Mouse (Mus musculus): ENCODE measurements at regions not wholly inside any gene's neighbourhood (a gene's known extent, or its start where the extent isn't known, plus 50 kb on each side); places are given as distances from the start of the nearest gene placed in this dataset.

DNA sequence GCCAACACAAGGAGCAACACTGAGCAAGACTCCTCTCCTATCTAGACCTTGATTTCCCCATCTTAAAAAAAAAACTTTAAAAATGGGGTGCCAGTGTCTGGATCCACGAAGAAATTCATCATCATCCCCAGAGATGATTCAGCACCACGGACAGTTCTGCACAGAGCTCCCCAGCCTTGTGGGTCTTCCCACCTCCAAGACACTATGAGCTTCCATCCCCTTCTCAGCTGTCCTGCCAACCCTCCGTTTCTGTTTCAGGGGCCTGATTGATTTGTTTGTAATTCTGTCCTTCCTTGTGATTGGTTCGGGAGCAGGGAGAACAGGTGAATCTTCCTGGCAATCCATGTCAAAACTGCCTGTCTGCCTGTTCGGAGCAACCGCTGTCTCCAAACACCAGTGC lies 253.3 kb downstream of the Gm26897 start:
- no peak for ATAC-seq (replicated peaks; ENCODE audit: insufficient number of reproducible peaks, low FRiP score, low TSS enrichment, poor library complexity, severe bottlenecking)

- no peak for ATAC-seq (replicated peaks; ENCODE audit: insufficient number of reproducible peaks, low FRiP score, low TSS enrichment, poor library complexity, severe bottlenecking)
These were observed 258.1 kb downstream of the Gm26897 start for GRCm38 (mm10) chr5:111991805-111992204.

DNA sequence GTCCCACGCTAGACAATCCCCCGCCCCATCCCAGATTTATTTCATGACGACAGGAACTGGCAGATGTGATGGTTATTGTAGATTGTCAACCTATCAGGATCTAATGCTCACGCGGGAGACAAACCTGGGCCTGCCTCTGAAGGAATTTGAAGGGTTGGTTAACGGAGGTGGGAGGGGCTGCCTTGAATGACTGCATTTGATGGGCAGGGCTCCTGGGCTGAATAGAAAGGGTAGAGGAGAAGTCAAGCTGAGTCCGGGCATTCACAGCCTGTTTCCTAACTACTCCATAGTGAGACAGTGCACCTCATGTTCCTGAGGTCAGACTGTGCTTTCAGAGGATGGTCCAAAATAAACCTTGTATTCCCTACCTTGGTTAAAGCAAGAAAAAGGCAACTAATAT lies 259.1 kb downstream of the Cryba4 start:
- no peak for ATAC-seq (replicated peaks; ENCODE audit: insufficient number of reproducible peaks, low FRiP score, low TSS enrichment, poor library complexity, severe bottlenecking)

- no peak for ATAC-seq (replicated peaks; ENCODE audit: insufficient number of reproducible peaks, low FRiP score, low TSS enrichment, poor library complexity, severe bottlenecking)
These were observed 258.4 kb downstream of the Cryba4 start for GRCm38 (mm10) chr5:111993930-111994329.

- ATAC-seq (replicated peaks; ENCODE audit: insufficient number of reproducible peaks, low FRiP score, low TSS enrichment, poor library complexity, severe bottlenecking) = no peak
These were observed 255.5 kb downstream of the Cryba4 start for GRCm38 (mm10) chr5:111996806-111997205.

DNA sequence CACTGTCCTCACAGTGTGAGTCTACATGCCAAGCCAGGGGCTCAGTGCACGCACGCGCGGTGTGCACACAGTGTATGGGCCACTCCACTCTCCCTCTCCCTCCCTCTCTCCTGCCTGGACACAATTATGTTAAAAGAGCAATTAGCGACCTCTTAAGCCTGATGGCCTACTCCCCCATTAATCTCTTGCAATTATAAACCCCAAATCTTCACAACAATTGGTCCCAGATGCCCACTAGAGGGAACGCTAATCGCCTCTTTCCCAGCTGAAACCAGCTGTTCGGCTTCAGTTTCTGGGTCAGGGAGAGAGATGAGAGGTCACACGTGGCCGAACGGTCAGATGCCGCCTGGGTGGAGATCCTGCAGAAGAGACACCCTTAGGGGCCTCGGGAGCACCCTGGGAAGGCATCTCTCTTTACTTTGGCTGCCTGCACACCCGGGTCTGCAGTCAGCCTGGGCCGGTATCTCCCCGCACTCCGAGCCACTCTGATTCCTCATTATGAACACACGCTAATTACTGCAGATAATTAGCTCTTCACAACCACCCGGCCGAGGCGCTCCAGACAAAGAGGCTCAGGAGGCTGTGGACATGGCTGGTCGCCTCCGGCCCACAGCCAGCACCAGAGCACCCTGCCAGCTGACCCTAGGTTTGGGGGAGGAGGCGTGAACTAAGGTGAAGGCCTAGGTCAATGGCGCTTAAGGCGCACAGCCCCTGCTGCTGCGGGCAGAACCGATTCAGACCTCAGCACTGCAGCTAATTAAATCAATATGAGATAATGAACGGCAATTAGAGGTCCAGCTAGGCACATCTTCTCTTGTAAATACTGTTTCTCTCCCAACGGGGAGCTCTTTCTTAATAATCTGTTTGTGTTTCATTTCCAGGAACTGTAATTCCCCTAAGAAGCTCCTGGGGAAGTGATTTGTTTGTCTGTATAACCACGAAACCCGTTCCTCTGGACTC lies 250.3 kb downstream of the Cryba4 start:
- ATAC-seq (replicated peaks; ENCODE audit: insufficient number of reproducible peaks, low FRiP score, low TSS enrichment, poor library complexity, severe bottlenecking) = no peak

GRCm38 (mm10) chr5:112002856-112003660 lies 249.3 kb downstream of the Cryba4 start:
- ATAC-seq (replicated peaks; ENCODE audit: insufficient number of reproducible peaks, low FRiP score, low TSS enrichment, poor library complexity, severe bottlenecking) = no peak

GRCm38 (mm10) chr5:112004041-112004440 lies 248.3 kb downstream of the Cryba4 start:
- no peak for ATAC-seq (replicated peaks; ENCODE audit: insufficient number of reproducible peaks, low FRiP score, low TSS enrichment, poor library complexity, severe bottlenecking)

GRCm38 (mm10) chr5:112012505-112013164 lies 239.7 kb downstream of the Cryba4 start:
- no peak for ATAC-seq (replicated peaks; ENCODE audit: insufficient number of reproducible peaks, low FRiP score, low TSS enrichment, poor library complexity, severe bottlenecking)

GRCm38 (mm10) chr5:112018925-112019324 lies 233.4 kb downstream of the Cryba4 start:
- ATAC-seq (replicated peaks; ENCODE audit: insufficient number of reproducible peaks, low FRiP score, low TSS enrichment, poor library complexity, severe bottlenecking) = no peak

- no peak for ATAC-seq (replicated peaks; ENCODE audit: insufficient number of reproducible peaks, low FRiP score, low TSS enrichment, poor library complexity, severe bottlenecking)
These were observed 231.4 kb downstream of the Cryba4 start for GRCm38 (mm10) chr5:112020882-112021281.

GRCm38 (mm10) chr5:112029955-112030354 lies 222.4 kb downstream of the Cryba4 start:
- ATAC-seq (replicated peaks; ENCODE audit: insufficient number of reproducible peaks, low FRiP score, low TSS enrichment, poor library complexity, severe bottlenecking) = 0 out of 2 replicates have a peak, but pooled peaks have one; percentile 31

DNA sequence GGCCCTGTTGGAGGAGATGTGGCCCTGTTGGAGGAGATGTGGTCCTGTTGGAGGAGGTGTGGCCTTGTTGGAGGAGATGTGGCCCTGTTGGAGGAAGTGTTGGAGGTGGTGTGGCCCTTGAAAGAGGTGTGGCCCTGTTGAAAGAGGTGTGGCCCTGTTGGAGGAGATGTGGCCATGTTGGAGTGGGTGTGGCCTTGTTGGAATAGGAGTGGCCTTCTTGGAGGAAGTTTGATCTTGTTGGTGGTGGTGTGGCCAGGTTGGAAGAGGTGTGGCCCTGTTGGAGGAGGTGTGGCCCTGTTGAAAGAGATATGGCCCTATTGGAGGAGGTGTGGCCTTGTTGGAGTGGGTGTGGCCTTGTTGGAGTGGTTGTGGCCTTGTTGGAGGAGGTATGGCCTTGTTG lies 220.3 kb downstream of the Cryba4 start:
- no peak for ATAC-seq (replicated peaks; ENCODE audit: insufficient number of reproducible peaks, low FRiP score, low TSS enrichment, poor library complexity, severe bottlenecking)

GRCm38 (mm10) chr5:112035426-112035825 lies 216.9 kb downstream of the Cryba4 start:
- ATAC-seq (replicated peaks; ENCODE audit: insufficient number of reproducible peaks, low FRiP score, low TSS enrichment, poor library complexity, severe bottlenecking) = no peak

GRCm38 (mm10) chr5:112037080-112037479 lies 215.2 kb downstream of the Cryba4 start:
- no peak for ATAC-seq (replicated peaks; ENCODE audit: insufficient number of reproducible peaks, low FRiP score, low TSS enrichment, poor library complexity, severe bottlenecking)

DNA sequence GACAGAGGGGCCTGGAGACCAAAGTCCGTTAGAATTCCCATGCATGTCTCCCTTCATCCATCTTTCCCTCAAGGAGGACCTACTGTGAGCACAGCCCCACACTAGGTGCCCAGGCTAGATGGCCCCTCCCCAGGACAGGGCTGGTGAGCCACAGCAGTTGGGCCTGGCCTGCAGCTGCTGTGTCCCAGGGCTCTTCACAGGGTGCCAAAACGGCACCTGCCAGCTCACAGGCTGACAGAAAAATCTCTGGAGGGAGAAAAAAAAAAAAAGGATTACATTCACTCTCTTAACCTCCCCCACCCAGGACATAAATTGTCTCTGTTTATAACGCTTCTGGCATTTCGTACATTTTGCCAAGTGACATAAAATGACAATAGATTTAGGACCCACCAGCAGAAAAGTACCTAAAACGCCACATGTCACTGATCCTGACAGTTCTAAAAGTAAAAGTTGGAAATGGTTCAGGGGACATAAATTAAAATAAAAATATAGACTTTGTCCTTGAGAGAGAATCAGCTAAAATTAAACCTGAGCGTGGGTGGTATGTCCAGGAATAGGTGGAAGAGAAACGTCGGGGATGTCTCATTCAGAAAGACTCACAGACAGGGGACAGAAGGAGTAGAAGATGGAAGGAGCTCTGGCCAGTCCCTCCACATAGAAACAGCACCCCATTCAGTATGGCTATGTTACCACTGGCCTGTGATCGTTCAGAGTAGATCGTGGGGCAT lies 212.5 kb downstream of the Cryba4 start:
- ATAC-seq (replicated peaks; ENCODE audit: insufficient number of reproducible peaks, low FRiP score, low TSS enrichment, poor library complexity, severe bottlenecking) = no peak

GRCm38 (mm10) chr5:112040678-112041077 lies 211.6 kb downstream of the Cryba4 start:
- no peak for ATAC-seq (replicated peaks; ENCODE audit: insufficient number of reproducible peaks, low FRiP score, low TSS enrichment, poor library complexity, severe bottlenecking)

- no peak for ATAC-seq (replicated peaks; ENCODE audit: insufficient number of reproducible peaks, low FRiP score, low TSS enrichment, poor library complexity, severe bottlenecking)
These were observed 211.0 kb downstream of the Cryba4 start for GRCm38 (mm10) chr5:112041285-112041684.

- ATAC-seq (replicated peaks; ENCODE audit: insufficient number of reproducible peaks, low FRiP score, low TSS enrichment, poor library complexity, severe bottlenecking) = no peak
These were observed 210.1 kb downstream of the Cryba4 start for GRCm38 (mm10) chr5:112042236-112042635.
